Mouse (Mus musculus) erythroblast, embryonic 14.5 days (primary cell): ENCODE measurements around the gene Bst2.

Source experiments
- GATA1 ChIP-seq: IDR thresholded peaks from 2 replicates; pipeline ENCODE4 v1.6.1; 2012; ENCODE audit warnings: low read length, inconsistent platforms, mixed read lengths
- TAL1 ChIP-seq: IDR thresholded peaks from 3 replicates; pipeline ENCODE4 v1.6.1; 2012; ENCODE audit warnings: low read length, inconsistent platforms, mixed read lengths

DNA sequence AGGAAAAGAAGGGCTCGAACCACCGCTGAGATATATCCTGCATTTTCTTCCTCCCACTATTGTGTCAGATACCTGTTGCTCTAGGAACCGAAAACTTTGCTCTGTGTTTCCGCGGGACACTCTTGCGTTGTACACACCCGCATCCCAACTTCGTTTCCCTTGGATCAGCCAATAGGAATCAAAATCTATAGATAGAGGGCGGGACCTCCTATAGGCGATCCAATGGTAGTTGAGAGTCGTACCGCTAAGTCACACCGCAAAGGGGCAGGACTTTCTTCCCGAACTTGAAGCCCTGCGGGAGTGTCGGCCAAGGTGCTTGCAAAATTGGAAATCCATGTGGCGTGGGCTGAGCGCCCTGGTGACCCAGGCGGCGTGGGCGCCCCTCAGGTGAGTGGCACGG lies 48.8 kb downstream of the Bst2 start:
- no peak for TF ChIP-seq GATA1
- TF ChIP-seq TAL1 = no peak
